Mouse (Mus musculus) ES-E14 (cell line): ENCODE data around the gene Chrna10.

ENCODE experiments used
- CHD2 ChIP-seq: IDR thresholded peaks from 2 replicates; pipeline ENCODE4 v1.6.1; 2014; ENCODE audit warnings: mild to moderate bottlenecking, low read depth, low read length, inconsistent platforms
- HCFC1 ChIP-seq: IDR thresholded peaks from 2 replicates; pipeline ENCODE4 v1.6.1; 2012; ENCODE audit warnings: low read length, inconsistent platforms, borderline replicate concordance; ENCODE audit not compliant: insufficient read depth
- MAFK ChIP-seq: IDR thresholded peaks from 2 replicates; pipeline ENCODE4 v1.6.1; 2014; ENCODE audit warnings: mild to moderate bottlenecking, low read depth, low read length, inconsistent platforms; ENCODE audit not compliant: insufficient read depth
- ZC3H11A ChIP-seq: IDR thresholded peaks from 2 replicates; pipeline ENCODE4 v1.6.1; 2012; ENCODE audit warnings: low read depth, mild to moderate bottlenecking, inconsistent platforms, low read length, borderline replicate concordance
- ZNF384 ChIP-seq: IDR thresholded peaks from 2 replicates; pipeline ENCODE4 v1.6.1; 2012; ENCODE audit warnings: low read depth, low read length, inconsistent platforms

- TF ChIP-seq HCFC1 (no peak), ZC3H11A (no peak), CHD2 (no peak), ZNF384 (no peak), MAFK (no peak)
These were observed 7.5 kb downstream of the Chrna10 start, which contains the start of gene Art5 for GRCm38 (mm10) chr7:102109171-102109570.
